Mouse (Mus musculus) frontal cortex, adult 2 months (tissue): ENCODE measurements around the gene Methig1. TPM values are rescaled to one million over a fixed set of nuclear protein-coding genes. Genes with fewer than 3 reads are reported as not detected.
"Not testable (repeated sequence)": the region's sequence is repeated elsewhere in the genome, so short reads cannot be mapped to it uniquely, and the experiment has no call there.

Source experiments
- DNase-seq, 2 experiments: peaks; one replicate each; pipeline ENCODE4 v3.0.0; 2022; ENCODE audit warnings: low spot score in 1 of 2; ENCODE audit errors: extremely low spot score in 1 of 2
- polyA plus RNA-seq: library from polyadenylated mRNA; depleted of rRNA; stranded (reverse); fragments of >200 nt; gene quantifications from 2 replicates; pipeline ENCODE4 v1.2.3, GENCODE M21; 2012; rRNA removed

The Methig1 gene
- 0.11 TPM in 1 of 2 replicates, not detected in the other for polyA plus RNA-seq

DNA sequence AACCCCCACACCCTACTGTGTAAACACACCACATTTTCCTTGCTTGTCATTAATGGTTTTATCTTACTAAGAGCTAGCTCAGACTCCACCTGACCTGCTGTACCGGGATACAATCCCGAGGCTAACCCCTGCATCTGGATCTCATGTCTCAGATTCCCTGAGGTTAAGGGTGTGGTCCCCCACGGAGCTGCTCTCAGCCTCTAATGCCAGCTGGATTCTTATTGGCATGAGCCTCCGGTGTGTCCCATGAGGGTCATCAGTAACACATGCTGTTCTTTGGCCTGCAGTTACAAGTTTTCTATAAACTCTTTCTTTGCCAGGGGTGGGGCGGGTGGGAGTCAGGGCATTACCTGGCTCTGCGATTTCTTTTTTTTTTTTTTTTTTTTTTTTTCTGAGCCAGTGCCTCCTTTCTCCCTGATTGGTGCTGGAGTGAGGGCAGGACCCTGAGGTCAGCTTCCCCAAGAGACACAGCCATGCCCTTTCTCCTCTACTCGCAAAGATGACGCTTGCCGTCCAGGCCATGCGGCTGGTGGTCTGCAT lies at the start of gene Methig1, which contains the start of gene Mettl7a2:
Methig1 (plus strand) TSS at position 439 of the 540 bp plus-strand sequence.
Mettl7a2 (plus strand) TSS at position 490 of the 540 bp plus-strand sequence.
- no peak for DNase-seq

DNA sequence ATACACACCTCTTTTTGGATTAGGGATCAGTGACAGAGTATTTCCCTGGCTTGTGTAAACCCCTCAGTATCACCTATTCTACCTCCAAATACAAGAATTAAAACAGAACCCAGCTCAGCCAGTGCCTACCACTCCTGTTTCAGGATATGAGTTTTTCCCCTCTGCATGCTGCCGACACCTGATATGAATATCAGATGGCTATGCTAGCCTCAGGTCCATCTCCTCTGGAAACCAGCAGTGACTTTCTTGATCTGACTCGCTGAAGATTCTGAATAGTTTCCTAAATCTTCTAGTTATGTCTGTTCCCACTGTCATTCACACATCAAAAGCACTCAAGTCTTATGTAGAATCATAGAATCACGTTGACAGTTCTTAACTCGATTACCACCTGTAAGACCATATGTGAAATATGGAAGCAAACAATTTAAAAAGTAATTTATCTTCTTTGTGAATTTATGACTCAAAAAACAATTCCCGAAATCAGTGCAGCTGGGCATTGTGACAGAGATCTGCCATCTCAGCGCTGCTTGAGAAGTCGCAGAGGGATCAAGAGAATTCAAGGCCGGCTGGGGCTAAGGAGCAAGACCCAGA lies 49.4 kb upstream of the Methig1 start:
- no peak for DNase-seq

DNA sequence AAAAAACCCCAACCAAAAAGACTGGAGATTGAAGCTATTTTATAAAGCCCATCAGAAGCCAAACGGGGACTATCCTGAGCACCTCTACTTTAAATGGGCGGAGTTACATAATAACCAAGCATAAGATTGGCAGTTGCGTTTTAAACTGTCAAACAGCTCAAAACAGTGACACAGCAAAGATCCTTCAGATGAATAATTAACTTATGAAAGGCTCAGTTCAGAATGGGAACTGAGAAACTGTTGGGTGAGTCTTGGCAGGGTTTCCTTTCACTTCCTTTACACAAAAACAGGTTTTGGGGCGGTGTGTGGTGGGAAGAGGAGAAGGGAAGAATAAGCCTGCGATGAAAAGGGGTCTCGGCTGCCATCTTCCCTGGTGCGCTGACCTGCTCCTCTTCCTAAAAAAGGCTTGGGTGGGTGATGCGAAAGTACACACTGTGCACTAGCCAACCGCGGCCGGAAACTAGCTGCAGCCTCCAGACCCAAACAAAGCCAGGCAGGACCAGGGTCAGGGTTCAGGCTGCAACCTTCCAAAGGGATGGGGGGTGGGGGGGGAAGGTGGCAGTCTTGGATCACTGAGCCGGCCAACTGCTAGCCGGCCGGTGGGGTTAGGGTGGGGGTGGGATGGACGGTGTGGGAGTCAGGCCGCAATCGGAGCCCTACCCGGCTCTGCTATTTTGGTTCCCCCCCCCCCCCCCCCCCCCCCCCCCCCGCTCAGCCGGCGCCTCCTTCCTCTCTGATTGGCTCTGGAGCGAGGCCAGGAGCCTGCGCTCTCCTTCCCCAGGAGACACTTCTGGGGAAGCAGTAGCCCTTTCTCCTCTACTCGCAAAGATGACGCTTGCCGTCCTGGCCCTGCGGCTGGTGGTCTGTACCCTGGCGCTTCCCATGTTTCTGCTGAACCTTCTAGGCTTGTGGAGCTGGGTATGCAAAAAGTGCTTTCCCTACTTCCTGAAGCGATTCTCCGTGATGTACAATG lies 48.6 kb upstream of the Methig1 start, which contains the start of gene Mettl7a1:
Mettl7a1 (plus strand) TSS at position 122 of the 973 bp plus-strand sequence.
- DNase-seq = peak; percentile 63 to 86

DNA sequence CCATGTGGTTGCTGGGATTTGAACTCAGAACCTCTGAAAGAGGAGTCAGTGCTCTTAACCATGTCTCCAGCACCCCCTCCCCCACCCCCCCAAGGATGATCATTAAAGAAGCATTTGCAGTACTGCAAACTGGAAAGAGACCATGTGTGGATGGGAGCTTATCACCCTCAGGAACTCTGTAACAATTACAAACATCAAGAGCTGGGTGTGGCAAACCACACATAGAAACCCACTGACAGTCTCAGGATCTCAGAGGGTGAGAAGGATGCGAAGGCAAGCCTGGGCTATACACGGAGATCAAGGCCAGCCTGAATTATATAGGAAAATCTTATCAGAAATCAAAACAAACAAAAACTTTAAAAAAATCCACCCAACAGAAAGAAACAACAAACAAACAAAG lies 46.7 kb upstream of the Methig1 start:
- no peak for DNase-seq

DNA sequence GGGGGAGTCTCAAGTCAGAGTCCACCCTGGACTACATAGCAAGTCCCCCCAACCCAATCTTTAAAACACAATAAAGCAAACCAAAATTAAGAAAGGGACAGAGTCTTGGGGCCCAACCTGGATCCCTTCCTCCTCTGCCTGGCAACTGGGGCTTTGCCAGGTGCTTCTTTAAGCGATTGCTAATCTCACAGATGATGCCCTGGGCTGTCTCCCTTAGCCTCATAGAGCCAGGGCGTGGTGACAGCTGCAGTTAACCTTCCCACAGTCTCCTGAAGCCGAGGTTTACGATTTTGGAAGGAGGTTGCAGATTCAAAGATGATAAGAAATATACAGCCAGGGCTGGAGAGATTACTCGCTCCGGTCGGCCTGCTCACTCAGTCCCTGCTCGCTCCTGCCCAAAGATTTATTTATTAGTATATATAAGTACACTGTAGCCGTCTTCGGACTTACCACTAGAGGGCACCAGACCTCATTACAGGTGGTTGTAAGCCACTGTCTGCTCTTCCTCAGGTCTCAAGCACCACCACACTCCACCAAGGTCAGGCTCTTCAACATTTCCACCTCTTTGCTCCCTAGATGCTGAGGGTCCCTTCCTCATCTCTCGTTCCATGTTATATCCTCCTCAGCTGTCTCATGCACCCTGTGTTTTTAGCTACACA lies 45.4 kb upstream of the Methig1 start:
- DNase-seq = not testable (repeated sequence)

DNA sequence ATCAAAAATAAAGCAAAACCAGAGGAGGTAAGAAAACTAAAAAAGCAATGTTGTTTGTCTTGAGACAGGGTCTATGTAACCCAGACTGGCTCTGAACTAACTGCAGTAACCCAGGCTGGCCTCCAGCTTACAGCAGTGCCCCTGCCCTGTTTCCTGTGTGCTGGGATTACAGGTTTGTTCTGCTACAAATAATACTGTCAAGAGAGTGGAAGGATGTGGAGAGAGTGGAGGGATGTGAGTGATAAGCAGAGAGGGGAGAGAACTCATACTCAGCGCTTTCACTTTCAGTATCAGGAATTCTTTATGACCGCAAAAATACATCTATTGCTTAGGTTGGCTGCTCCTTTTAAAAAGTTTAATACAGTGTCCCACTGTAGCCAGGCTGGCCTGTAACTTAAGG lies 40.6 kb upstream of the Methig1 start:
- DNase-seq = no peak

DNA sequence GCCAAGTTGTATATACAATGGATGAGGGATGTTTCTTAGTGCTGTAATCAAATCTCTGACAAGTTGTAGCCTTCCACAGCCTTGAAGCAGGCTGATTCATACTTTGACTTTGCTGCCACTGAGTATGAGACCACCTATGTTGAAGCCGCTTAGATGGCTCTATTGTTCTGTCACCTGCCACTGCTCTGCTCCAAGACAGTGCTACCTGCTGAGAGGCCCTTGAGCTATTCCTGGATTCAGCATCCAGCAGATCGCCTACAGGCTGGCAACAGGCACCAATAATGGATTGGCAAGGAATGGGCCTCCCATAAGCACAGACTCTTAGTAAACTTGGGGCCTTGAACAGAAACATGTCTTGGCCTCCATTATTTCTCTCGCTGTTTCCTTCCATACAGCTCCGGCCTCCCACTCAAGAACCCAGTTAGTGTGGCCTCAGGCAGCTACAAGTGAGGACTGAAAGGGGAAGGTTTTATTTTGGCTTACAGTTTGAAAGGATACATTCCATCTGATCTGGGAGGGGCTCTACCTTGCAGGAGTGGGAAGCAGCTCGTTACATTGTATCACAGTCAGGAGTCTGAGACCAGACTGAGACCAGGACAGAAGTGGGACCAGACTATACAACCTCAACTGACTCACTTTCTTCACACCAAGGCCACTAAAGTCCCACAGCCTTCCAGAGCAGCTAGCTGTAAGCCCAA lies 38.4 kb upstream of the Methig1 start:
- no peak for DNase-seq

DNA sequence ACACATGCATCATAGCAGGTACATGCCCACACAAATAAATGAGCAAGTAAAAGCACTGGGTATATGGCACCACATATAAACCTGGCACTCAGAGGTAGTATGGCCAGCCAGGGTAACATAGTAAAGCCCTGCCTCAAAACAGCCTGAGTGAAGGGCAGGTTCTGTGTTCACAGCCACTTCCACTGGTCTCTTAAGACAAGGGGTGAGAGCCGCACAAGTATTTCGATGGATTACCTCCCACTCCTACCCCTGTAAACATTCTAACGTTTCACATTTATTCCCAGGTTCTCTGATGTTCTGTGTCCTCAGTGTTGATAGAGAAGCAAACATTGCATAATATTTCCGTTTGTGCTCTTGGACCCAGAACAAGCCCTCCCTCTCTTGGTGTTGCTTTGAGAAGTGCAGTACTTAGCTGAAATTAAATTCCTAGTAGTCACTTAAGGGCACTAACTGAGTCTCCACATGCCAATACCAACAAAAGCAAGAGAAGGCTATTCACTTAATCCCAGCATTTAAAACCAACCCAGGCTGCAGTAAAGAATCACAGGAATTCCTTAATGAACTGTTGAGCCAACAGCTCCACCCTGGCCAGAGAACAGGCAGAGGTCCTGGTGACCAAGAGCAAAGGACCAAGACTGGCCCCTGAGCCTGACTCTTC lies 34.8 kb upstream of the Methig1 start:
- DNase-seq = not testable (repeated sequence)

DNA sequence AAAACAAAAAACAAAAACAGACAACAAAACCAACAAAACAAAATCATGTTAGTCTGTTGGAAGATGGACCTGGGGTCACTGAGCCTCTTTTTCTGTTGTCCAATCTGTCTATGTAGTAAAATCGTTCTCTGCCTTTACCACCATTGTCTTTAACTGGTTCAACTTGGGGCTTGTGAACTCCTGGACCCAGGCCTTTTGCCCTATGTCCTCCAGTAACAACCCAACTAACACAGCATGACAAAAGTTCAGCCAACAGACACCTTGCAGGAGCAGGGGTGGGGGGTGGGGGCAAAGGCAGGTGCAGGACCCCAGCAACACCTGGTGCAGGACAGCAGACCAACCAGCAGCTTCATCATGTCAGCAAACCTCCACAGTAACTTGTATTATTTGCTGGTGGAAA lies 33.1 kb upstream of the Methig1 start:
- DNase-seq = no peak

DNA sequence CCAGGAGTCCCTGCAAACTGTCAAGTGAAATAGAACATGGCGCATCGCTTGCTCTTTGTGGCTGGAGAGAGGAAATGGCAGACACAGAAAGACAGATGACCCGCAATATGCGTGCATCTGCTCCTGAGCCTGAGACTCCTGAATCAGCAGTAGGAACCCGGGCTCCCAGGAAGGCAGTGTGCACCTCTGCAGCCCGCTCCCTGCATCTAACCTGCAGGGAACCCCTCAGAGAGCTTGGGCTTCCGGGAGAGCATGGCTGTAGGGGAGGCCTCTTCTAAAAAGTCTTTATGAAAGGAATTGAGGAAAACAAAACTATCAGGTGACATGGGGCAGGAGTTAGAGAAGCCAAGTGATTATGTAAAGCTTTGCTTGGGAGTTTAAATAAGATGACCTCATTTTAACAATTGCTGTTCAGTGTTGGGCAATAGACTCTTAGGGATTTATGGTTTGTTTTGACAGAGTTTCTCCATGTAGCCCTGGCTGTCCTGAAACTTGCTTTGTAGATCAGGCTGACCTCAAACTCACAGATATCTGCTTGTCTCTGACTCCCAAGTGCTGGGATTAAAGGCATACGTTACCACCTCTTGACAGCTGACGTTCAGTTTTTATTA lies 32.5 kb upstream of the Methig1 start:
- DNase-seq = no peak

DNA sequence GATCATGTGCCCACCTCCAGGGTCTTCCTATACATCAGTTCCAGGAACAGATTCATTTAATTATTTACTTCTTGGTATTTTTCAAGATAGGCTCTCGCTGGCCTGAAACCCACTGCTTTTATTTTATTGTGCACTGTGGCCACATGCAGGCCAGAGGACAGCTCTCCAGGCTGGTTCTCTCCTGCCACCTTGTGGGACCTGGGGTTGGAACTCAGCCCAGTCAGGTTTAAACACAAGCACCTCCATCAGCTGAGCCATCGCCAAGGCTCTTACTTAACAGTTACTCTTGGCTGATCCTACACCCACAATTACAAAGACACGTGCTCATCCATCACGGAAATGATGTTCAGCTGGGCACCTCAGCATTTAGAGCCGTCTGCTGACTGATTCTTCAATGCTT lies 31.8 kb upstream of the Methig1 start:
- no peak for DNase-seq

DNA sequence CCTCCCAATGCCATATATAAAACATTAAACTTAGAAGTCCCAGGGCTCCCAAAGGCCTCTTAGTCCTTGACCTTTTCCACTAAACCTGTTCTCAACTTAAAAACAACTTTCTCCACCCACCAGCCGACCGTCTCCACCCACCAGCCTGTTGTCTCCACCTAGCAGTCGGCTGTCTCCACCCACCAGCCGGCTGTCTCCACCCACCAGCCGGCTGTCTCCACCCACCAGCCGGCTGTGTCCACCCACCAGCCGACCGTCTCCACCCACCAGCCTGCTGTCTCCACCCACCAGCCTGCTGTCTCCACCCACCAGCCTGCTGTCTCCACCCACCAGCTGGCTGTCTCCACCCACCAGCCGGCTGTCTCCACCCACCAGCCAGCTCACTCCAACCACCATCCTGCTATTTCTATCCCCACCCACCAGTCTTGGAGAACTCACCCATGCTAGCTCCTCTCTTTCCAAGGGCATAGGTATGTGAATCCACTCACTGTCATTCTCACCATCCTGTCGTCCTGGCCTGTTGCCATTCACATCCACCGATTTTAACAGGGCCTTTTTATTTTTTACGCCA lies 28.8 kb upstream of the Methig1 start:
- DNase-seq = peak in 1 of 2 experiments; percentile 41

DNA sequence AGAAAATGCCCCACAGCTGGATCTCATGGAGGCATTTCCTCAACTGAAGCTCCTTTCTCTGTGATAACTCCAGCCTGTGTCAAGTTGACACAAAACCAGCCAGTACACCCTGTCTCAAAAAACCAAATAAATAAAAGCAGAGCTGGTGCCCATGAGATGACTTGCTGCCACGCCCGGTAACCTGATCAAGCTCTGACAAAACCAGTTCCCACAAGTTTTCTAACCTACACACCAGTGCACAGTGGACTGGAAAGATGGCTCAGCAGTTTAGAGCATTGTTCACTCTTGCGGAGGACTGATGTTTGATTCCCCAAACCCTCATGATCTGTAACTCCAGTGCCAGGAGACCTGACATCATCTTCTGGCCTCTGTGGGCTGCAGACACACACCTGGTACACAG lies 27.7 kb upstream of the Methig1 start:
- no peak for DNase-seq

DNA sequence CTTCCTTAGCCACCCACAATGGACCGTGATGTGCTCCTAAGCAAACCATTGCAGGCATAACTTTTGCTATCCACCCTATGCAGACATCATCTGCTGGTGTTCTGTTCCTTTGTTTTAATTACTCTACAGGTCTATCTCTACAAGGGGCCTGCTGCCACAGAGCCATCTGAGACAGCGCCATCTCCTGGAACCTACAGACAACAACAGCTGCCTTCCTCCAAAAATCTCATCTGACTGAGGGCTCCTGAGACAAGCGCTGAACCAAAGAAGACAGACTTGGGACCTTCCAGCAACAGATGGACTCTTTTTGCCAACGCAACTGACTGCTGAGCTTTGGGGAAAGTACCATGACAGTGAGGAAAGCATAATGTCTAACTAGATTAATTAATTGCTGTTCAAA lies 24.9 kb upstream of the Methig1 start:
- DNase-seq = not testable (repeated sequence)

DNA sequence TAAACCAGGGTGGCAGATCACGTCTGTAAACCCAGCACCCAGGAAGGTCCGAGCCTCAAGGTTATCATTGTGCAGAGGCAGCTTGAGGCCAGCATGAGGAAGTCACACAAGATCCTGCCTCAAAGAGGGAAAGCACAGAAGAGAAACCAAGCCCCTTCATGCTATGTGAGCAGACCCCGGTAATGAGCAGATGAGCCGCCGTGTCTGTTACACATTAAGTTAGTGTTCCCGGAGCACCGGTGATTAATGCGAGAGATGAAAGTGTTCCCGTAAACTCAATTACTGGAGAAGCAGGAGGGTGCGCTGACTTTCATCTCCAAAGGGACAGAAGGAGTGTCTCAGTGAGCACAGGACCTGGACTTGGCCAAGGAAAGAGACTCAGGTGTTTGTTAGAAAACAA lies 23.6 kb upstream of the Methig1 start:
- not testable (repeated sequence) for DNase-seq

DNA sequence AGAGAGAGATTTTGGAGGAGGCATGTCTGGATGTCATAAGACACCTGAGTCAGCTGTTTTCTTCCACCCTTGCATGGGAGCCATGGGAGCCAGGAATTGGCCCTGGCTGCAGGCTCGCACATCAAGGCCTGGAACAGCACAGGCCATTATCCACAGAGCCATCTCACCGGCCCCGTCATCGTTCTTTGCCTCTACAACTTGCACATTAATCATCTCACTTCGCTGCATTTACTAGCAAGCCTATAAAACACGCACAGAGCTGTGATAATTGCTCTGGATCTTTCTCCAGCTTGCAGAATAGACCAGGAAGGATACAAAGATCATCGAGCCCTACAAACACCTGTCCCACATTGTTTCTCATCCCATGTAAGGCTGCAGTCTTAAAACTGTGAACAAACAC lies 22.2 kb upstream of the Methig1 start:
- no peak for DNase-seq

DNA sequence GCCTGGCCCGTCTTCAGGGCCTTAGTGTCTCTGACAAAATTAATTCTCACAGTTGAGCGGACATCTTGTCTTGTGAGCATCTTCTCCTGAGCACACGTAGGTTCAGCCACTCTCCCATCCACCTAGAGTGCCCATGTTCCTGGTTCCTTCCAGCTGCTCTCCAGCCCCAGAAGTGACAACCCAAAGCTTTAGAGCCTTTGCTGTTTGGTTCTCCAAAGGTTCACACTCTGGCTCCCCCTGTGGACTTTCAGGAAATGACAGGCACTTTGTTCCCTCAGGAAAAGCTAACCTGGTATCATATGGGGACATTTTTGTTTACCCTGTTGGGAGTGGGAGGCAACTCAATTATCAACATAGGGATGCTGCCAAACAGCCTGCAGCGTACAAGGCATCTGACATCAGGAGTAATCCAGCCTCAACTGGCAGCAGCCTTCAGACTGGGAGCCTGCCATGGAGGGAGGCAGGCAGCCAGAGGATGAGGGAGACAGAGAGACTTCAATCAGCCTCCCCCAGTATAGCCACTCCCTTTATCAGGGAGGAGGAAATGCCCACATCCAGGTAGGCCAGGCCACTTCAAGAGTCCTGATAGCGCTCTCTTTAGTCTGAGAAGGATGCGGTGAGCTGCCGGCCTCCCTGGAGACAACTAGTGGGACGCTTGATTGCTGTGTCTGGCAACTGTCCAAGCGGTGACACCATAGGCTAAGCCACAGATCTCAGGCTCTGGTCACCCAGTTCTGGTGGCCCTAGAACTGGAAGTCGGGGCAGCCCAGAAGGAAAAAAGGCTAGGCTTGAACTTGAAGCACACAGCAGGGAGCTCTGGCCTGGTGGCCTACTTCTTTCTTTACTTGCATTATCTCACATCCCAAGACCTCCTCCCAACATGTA lies 20.6 kb upstream of the Methig1 start:
- DNase-seq = not testable (repeated sequence)

DNA sequence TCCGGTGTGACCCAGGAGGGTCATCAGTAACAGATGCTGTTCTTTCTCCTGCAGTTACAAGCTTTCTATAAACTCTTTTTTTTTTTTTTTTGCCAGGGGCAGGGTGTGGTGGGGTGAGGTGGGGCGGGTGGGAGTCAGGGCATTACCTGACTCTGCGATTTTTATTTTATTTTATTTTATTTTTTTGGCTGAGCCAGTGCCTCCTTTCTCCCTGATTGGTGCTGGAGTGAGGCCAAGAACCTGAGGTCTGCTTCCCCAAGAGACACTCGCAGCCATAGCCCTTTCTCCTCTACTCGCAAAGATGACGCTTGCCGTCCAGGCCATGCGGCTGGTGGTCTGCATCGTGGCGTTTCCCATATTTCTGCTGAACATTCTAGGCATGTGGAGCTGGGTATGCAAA lies 18.3 kb upstream of the Methig1 start, which contains the start of gene Mettl7a3:
Mettl7a3 (plus strand) TSS at position 301 of the 400 bp plus-strand sequence.
- DNase-seq = no peak
